Mouse (Mus musculus): Measurements from ENCODE around the gene Nfkbie.

Nfkbie gene

GRCm38 (mm10) chr17:45584096-45584896 lies 28.8 kb downstream of the Nfkbie start:
- DNase-seq, result peak; percentile 74

- DNase-seq, result peak; percentile 81
Measured at GRCm38 (mm10) chr17:45584939-45585678, 29.6 kb downstream of the Nfkbie start.

- peak; percentile 24 for DNase-seq
Measured at GRCm38 (mm10) chr17:45585725-45586448, 30.4 kb downstream of the Nfkbie start.

GRCm38 (mm10) chr17:45586449-45586837 lies 30.9 kb downstream of the Nfkbie start:
- DNase-seq, result peak; percentile 27

GRCm38 (mm10) chr17:45588370-45588769 lies 32.9 kb downstream of the Nfkbie start:
- DNase-seq, result peak; percentile 9

GRCm38 (mm10) chr17:45589236-45589635 lies 33.7 kb downstream of the Nfkbie start:
- peak; percentile 37 for DNase-seq

GRCm38 (mm10) chr17:45589844-45590243 lies 34.3 kb downstream of the Nfkbie start:
- DNase-seq, result peak; percentile 15

GRCm38 (mm10) chr17:45590410-45590809 lies 34.9 kb downstream of the Nfkbie start:
- DNase-seq, result peak; percentile 13

- DNase-seq, result peak; percentile 45
Measured at GRCm38 (mm10) chr17:45591701-45592605, 36.5 kb downstream of the Nfkbie start.

- DNase-seq, result peak; percentile 21
Measured at GRCm38 (mm10) chr17:45592606-45593431, 37.3 kb downstream of the Nfkbie start.

- peak; percentile 31 for DNase-seq
Measured at GRCm38 (mm10) chr17:45593479-45593878, 38.0 kb downstream of the Nfkbie start.

GRCm38 (mm10) chr17:45594195-45594594 lies 38.7 kb downstream of the Nfkbie start:
- peak; percentile 10 for DNase-seq

GRCm38 (mm10) chr17:45594881-45595735 lies 39.6 kb downstream of the Nfkbie start:
- DNase-seq, result peak; percentile 74

GRCm38 (mm10) chr17:45595736-45596390 lies 40.4 kb downstream of the Nfkbie start:
- DNase-seq, result peak; percentile 7

- DNase-seq, result peak; percentile 72
Measured at GRCm38 (mm10) chr17:45596631-45597396, 41.3 kb downstream of the Nfkbie start.

- DNase-seq, result peak; percentile 22
Measured at GRCm38 (mm10) chr17:45597787-45598186, 42.3 kb downstream of the Nfkbie start.

- peak; percentile 11 for DNase-seq
Measured at GRCm38 (mm10) chr17:45598376-45598775, 42.9 kb downstream of the Nfkbie start.

- no peak for DNase-seq
Measured at GRCm38 (mm10) chr17:45598891-45599290, 43.4 kb downstream of the Nfkbie start.
